Mouse (Mus musculus): ENCODE measurements around the gene Eif4b.

- TF ChIP-seq CTCF (IDR thresholded peaks at IDR 0.05) (no peak), EP300 (IDR thresholded peaks at IDR 0.05) (no peak)
Observed at GRCm38 (mm10) chr15:102077111-102077677, 3.6 kb downstream of the Eif4b start.

Data from lung, postnatal 0 days (tissue).